ENCODE assay signal across 9 mouse cellular contexts in the genomic region with DNA sequence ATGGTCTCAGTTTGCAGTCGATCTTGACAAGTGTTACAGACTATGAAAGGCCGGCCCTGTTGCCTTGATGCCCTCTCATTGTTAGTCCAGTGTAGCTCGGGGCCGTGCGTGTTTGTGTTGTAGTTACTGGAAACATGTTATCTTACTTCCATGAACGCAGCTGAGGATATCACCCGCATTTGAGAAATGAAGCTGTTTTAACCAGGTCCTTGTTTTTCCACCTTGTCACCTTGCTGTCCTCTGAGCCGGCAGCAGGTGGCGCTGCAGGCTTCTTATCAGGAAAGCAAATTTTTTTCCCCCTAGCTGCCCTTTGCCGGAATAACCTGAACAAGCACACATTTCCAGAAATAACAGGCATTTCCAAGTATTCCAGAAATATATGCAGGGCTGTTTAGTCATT.
DNase-seq lines count a peak whose midpoint lies in the region; ATAC-seq and TF ChIP-seq lines count a peak whose summit lies in the region.
"Had no signal": no experiment of that assay in that cellular context is flagged by ENCODE, and none has a peak within 500 bp of the region (broad histone marks: within the 10 kb centered on the region; RNA-seq: fewer than 3 reads in every experiment).

No protein-coding gene starts in this region.

- no peak overlapping the region for H3K9ac ChIP-seq in liver, postnatal 0 days (replicated peaks)
- H3K9ac ChIP-seq: limb, embryonic 12.5 days had no signal

- no peak for ATAC-seq in liver, postnatal 0 days
- no peak for ATAC-seq in activated CD4-positive, CD25-positive, alpha-beta regulatory T cell, adult 4 months

- WGBS in heart, embryonic 10.5 days: 20% methylated on average over 10 of the region's 10 CpGs
- WGBS in liver, postnatal 0 days (ENCODE audit: insufficient replicate concordance): 16% methylated on average over 10 of the region's 10 CpGs

- H3K4me1 ChIP-seq in E14TG2a.4 (replicated peaks; ENCODE audit: low read depth, low read length): no peaks in the 10 kb centered on the region
- no peaks in the 10 kb centered on the region for H3K4me1 ChIP-seq in heart, embryonic 10.5 days
- H3K4me1 ChIP-seq in liver, postnatal 0 days (ENCODE audit: insufficient read depth): no peaks in the 10 kb centered on the region

- H3K27me3 ChIP-seq in E14TG2a.4 (ENCODE audit: insufficient read depth, low read length): no peaks in the 10 kb centered on the region
- H3K27me3 ChIP-seq in heart, embryonic 10.5 days (ENCODE audit: insufficient read depth, poor library complexity, severe bottlenecking): peaks cover 28% of the 10 kb centered on the region
- 0 out of 2 replicates have a peak, but pooled peaks cover 4% of the 10 kb centered on the region for H3K27me3 ChIP-seq in liver, postnatal 0 days (ENCODE audit: insufficient read depth, low read length)

- no peak overlapping the region for H3K4me3 ChIP-seq in E14TG2a.4 (replicated peaks; ENCODE audit: low read length)
- H3K4me3 ChIP-seq in heart, embryonic 10.5 days: no peak overlapping the region
- H3K4me3 ChIP-seq in liver, postnatal 0 days (ENCODE audit: low read depth, low read length): no peak overlapping the region
- H3K4me3 ChIP-seq: limb, embryonic 12.5 days had no signal

- peak; percentile 84 for TF ChIP-seq CTCF in E14TG2a.4 (conservative IDR thresholded peaks at IDR 0.05; ENCODE audit: low read length)
- TF ChIP-seq CTCF in liver, postnatal 0 days (IDR thresholded peaks at IDR 0.05; ENCODE audit: low read depth): peak; percentile 80

- no peaks in the 10 kb centered on the region for H3K36me3 ChIP-seq in E14TG2a.4 (ENCODE audit: insufficient read depth, low read length)
- no peaks in the 10 kb centered on the region for H3K36me3 ChIP-seq in heart, embryonic 10.5 days
- no peaks in the 10 kb centered on the region for H3K36me3 ChIP-seq in liver, postnatal 0 days (replicated peaks; ENCODE audit: insufficient read depth, low read length)
- H3K36me3 ChIP-seq: limb, embryonic 12.5 days had no signal

- TF ChIP-seq EP300 in liver, postnatal 0 days (IDR thresholded peaks at IDR 0.05; ENCODE audit: low read depth): no peak

- H3K9me3 ChIP-seq in E14TG2a.4 (ENCODE audit: low read length): no peaks in the 10 kb centered on the region
- no peaks in the 10 kb centered on the region for H3K9me3 ChIP-seq in heart, embryonic 10.5 days
- no peaks in the 10 kb centered on the region for H3K9me3 ChIP-seq in liver, postnatal 0 days (ENCODE audit: low read length)
- H3K9me3 ChIP-seq: limb, embryonic 12.5 days had no signal

- no peak overlapping the region for H3K27ac ChIP-seq in heart, embryonic 10.5 days
- H3K27ac ChIP-seq in liver, postnatal 0 days (ENCODE audit: low read depth): no peak overlapping the region
- H3K27ac ChIP-seq: limb, embryonic 12.5 days had no signal

- DNase-seq in adrenal gland, postnatal 14 days: peak; percentile 73
- DNase-seq in embryo, embryonic 9.5 days (ENCODE audit: extremely low spot score): peak; percentile 66
- DNase-seq in heart, embryonic 10.5 days (ENCODE audit: low spot score): peak; percentile 79
- DNase-seq in kidney, postnatal 25 days: peak; percentile 52 to 71
- DNase-seq in liver, postnatal 0 days: peak; percentile 57
- peak; percentile 9 for DNase-seq in retina, adult 2 months (ENCODE audit: low read depth, low spot score)

- H3K4me2 ChIP-seq in liver, postnatal 0 days (ENCODE audit: low read depth, low read length): no peak overlapping the region
- H3K4me2 ChIP-seq: limb, embryonic 12.5 days had no signal

Comparison
In these comparisons a context has a peak if more than half of its experiments do, and no peak if none do; other contexts are left out.
1. DNase-seq: peak in every context shown above with its lines; median percentile 79 in heart, embryonic 10.5 days; 73 in adrenal gland, postnatal 14 days; 66 in embryo, embryonic 9.5 days; 62 in kidney, postnatal 25 days; 57 in liver, postnatal 0 days; 9 in retina, adult 2 months.